Mouse (Mus musculus) CD4-positive, CD25-positive, alpha-beta regulatory T cell, adult 9 weeks (primary cell): Measurements from ENCODE around the gene Tsga13. TPM values are rescaled to one million over a fixed set of nuclear protein-coding genes. Genes with fewer than 3 reads are reported as not detected.

Experiments
- polyA plus RNA-seq: library from polyadenylated mRNA; unstranded; fragments of 100-300 nt; shearing (Covaris generic); gene quantifications from one replicate; pipeline ENCODE4 v1.2.1, GENCODE M21; 2017

Gene Tsga13
- not detected for polyA plus RNA-seq

GRCm38 (mm10) chr6:30915473-30915872 is at the start of gene Tsga13:
Gene Tsga13, minus strand, starts transcription at chr6:30915573.

DNA sequence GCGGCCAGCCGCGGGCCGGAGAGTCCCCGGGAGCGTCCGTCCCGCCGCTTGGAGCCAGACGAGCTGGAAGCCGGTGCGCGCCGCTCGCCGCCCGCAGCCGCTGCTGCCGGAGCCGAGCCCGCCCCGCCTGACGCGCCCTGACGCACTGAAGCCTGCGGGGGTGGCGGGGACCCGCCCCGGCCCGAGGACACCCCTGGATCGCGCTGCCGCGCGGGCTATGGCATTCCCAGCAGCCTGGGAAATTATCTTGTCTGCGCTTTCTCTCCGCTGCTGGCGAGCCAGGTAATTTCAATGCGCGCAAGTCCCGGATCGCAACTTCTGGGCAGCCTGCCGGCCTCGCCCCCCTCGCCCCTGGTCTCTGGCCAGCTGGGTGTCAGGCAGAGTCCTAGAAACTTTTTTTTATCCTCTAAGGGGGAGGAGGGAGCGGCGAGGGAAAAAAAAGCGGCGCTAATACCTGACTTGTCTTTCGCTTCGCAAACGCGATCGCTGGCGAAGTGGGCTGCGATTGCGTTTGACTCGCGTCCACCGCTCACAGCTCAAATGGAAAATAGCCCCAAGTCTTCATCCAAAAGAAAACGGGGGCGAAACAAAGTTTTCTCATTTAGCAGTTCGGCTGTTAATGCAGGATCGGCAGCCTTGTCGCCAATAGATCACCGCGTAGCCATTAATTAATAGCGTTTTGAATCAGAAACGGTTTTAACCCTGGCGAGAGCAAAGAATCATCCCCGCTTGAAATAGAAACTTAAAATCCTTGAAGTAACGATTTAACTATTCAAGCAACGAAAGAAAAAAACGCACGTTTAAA is 43.6 kb upstream of the Tsga13 start, which contains the start of gene Klf14:
Gene Klf14, minus strand, starts transcription at position 343 of the 805 bp plus-strand sequence.

GRCm38 (mm10) chr6:30896195-30896985 is 19.0 kb downstream of the Tsga13 start, which contains the start of gene Copg2:
Gene Copg2, minus strand, starts transcription at chr6:30896794.

Other genes with a start within 250 kb of the Tsga13 start
- 13.4 TPM for gene Cep41, start 221.8 kb downstream of the Tsga13 start, polyA plus RNA-seq
- 1.1 TPM for gene Mest, start 192.0 kb downstream of the Tsga13 start, polyA plus RNA-seq
- 64.1 TPM for gene Copg2, start 18.8 kb downstream of the Tsga13 start, polyA plus RNA-seq
- gene Klf14, start 43.5 kb upstream of the Tsga13 start, polyA plus RNA-seq, result not detected